Mouse (Mus musculus) megakaryocyte-erythroid progenitor cell, adult 5-6 weeks (primary cell): Measurements from ENCODE around the gene 1700025G04Rik. TPM values are rescaled to one million over a fixed set of nuclear protein-coding genes. Genes with fewer than 3 reads are reported as not detected.
A peak's percentile ranks its signal among the peaks of the same experiment; 100 is the strongest.

Experiments used
- ATAC-seq: replicated peaks from 2 replicates; pipeline ENCODE4 v1.8.0; 2016; ENCODE audit warnings: mild to moderate bottlenecking, inconsistent platforms; ENCODE audit not compliant: severe bottlenecking, poor library complexity, low FRiP score, low TSS enrichment
- total RNA-seq, 2 experiments: library from RNA; stranded (forward) in 1 of 2; stranded (reverse) in 1 of 2; fragments of 200-1000, 215-1000 nt in 1 of 2; fragments of >200 nt in 1 of 2; fragmentation: Nextera tagmentation in 1 of 2; gene quantifications; 2 replicates each; pipeline ENCODE4 v1.2.3; 2014 to 2017

1700025G04Rik gene
- total RNA-seq, 2 experiments from 2014 or later, result 0.04 to 2.0 TPM

DNA sequence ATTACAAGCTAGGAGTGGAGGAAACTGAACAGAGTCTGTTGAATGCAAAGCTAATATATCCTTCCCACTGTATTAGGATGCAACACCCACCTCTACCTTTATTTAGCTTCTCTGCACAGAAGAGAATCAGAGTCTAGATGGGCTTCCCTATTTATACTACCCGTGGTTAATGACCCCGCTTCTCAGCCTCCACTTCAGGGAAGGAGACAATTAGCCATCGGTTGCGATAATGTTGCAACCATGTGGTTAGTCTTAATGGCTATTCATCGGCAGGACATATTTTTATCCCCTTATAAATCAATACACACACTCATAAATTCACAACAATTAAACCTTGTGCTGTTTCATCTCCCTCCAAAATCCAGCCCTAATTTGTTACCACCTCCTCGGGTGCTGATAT, 9.7 kb downstream of the 1700025G04Rik start:
- no peak for ATAC-seq

- no peak for ATAC-seq
Observed at GRCm38 (mm10) chr1:152077171-152077715, 12.7 kb downstream of the 1700025G04Rik start.

GRCm38 (mm10) chr1:152076222-152076845, 13.6 kb downstream of the 1700025G04Rik start:
- ATAC-seq, result no peak

- ATAC-seq, result no peak
Observed at GRCm38 (mm10) chr1:152075725-152076124, 14.2 kb downstream of the 1700025G04Rik start.

DNA sequence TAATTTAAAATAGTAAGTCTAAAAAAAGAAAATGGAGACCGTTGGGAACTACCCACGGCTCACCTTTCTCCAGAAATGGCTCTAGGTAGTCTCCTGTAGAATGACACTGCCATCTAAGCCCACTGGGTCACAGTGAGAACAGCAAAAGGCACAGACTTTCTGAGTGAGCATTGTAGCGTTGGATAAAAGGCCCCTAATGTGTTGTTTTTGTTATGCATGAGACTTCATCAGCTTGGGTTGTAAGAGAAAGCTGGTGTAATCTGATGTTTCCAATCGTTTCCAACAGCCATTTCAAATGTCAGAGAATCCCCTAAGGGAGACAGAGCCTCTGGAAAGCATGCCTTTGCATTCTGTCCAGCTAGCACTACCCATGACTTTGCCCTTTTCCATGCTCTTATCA, 19.5 kb downstream of the 1700025G04Rik start:
- ATAC-seq, result no peak

DNA sequence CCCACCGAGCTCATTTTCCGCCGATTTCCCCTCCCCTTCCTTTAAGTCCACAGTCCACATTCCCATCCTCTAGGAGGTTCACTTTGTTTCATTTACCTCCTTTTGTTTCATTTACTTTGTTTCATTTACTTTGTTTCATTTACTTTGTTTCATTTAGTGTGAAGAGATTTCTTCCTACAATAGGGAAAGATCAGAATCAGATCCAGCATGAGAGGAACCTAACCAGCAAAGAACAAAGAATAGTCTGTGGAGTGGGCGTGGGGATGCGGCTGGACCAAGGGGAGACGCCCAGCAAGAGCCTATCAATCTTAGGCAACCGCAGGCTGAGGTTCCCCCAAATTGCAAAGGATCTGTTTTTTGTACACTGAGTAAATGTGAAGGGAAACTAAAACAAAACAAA, 20.2 kb downstream of the 1700025G04Rik start:
- no peak for ATAC-seq

DNA sequence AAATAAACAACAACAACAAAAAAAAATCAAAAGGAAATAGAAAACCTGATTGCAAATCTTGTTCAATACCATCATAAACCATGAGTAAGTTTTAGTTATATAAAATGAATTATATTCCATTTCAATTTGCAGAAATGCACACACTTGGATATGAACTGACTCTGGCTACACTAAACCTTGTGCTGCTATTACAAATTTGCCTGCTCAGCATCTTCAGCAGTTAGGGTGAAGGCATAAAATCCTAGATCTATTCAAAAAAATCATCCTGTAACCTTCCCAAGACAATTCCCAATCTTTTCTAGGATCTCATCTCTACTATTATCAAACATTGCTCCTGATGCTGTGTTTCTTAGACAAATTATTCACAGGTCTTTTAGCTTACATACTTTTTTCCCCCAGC, 22.0 kb downstream of the 1700025G04Rik start:
- no peak for ATAC-seq

DNA sequence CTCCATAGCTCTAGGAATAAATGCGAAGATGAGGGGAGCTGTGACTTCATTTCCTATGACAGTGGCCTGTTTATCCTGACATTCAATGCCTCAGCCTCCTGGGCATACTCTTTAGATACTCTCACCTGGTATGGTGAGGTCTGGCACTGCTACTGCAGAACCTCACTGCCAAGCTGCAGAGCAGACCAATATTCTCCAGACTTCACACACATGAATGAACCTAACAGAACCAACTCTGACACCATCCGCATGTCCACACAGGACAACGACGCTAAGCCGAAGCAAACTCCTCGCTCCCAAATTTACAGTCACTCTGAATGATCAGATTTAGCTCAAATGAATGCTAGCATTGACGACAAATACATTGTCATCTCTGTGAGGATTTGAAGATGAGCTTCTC, 24.4 kb downstream of the 1700025G04Rik start:
- no peak for ATAC-seq

DNA sequence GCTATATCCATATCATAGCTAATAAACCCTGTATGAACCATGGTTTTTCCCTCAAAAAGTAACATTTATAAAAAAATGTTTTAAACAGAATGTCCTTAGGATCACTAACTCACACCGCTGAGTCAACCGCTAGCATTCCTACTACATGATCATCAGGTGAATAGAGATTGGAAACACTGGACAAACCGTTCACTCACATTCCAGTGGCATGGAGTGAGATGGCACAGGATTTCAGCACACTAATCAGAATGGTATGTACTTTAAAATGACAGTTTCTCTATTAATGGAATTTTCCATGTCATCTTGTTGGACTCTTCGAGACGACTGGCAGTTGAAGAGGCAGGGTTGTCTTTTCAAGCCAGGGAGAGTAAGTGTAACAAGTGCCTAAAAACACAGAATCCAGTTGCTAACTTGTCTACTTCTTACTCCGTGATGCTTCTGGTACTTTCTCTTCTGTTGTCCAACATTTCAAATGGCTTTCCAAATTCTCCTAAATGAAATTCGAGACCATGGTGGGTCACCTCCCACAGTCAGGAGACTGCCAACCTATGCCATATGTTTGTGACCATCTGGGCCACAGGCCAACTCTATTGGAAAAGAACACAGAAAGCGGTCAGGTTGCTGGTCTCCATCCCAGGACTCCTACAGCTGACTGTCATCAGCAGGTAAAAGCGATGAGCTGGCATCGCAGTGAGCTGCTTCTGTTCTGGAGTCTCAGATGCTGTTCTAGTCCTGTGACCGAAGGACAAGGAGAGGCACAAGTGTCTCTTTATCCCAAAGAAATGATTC, 26.4 kb downstream of the 1700025G04Rik start:
- ATAC-seq, result no peak

DNA sequence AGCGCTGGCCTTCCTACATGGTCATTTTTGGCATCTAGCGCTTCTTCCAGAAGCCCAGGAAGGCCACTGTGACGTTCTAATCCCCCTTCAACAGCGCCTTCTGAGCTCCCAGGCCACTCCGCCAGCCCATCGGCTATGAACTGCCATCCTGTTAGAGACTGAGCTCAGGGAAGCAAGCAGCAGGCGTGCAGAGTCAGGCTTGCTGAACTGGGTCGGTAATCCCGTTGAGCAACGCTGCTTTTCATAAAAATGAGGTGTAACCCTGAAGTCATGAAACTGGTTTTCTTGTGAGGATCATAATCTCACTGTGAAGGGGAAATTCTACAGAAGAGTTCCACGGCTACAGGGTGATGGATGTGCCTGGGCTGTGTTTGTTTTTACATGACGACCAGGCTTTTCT, 28.2 kb downstream of the 1700025G04Rik start:
- ATAC-seq, result no peak

DNA sequence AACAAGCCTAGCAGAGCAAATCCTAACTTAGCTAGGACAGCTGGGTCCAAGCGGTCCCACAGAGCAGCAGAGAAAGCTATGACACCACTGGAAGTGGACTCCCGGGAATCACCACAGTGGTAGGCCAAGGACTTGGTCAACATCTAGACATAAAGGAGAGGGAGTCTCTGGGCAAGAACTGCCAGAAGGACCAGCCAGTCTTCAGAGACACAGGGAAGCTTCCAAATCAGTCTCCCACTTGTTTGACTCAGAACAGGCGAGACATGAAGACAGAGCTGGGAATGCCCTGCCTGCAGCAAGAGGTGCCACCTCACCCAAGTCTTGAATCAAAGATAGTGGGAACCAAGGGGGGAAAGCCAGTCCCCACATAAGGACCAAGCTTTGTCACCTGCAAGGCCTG, 29.7 kb downstream of the 1700025G04Rik start:
- ATAC-seq, result no peak

DNA sequence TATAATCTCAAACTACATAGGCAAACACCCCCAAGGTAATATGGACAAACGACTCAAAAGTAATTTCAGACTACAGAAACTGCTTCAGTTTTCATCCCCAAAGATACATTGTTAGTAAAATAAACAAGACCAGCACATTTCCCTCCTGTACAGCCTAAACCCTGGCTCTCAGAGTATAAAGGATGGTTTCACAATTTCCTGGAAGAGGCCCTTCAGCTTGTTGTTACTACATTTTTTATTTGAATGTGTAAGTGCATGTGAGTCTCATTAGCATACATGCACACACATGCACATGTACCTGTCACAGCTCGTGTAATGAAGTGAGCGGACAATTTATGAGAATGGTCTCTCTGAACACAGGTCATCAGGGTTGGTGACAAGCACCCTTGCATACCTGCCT, 31.1 kb downstream of the 1700025G04Rik start:
- no peak for ATAC-seq

DNA sequence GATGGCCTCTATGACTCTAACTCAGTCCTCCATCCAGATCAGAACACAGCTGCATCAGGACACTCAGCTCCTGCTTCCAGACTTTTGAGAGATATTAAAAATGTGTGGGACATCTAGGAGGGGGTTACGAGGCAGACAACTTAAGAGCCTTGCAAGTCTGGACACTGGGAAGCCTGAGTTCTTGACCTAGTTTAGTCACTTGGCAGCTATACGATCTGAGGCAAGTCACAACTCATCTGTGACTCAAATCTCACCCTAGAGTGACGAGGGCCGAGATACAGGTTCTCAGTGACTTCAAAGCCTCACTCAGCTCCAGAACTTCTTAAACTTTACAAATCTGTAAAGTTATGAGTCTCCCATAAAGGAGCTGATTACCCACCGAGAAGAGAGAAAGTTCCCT, 36.8 kb downstream of the 1700025G04Rik start:
- no peak for ATAC-seq

DNA sequence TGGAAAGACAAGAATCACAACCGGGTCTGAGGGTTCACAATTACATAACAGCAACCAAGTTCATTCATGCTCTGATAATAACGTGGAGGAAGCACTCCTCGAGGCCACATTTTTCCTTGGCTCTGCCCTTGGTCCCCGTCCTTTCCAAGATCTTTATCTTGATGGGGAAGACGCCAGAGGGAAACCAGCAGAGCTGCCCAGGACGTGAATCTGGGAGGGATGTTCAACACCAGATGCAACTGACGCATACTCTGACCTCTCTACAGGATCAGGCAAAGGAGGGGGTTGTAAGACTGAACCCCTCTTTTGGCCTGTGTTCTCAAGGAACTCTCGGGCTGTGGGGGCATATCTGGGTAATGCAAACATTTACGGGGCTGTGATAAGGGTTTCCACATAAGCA, 38.1 kb downstream of the 1700025G04Rik start:
- ATAC-seq, result no peak

GRCm38 (mm10) chr1:152050037-152050436, 39.9 kb downstream of the 1700025G04Rik start:
- ATAC-seq, result peak; percentile 72

GRCm38 (mm10) chr1:152048291-152048690, 41.6 kb downstream of the 1700025G04Rik start:
- no peak for ATAC-seq

GRCm38 (mm10) chr1:152047416-152047815, 42.5 kb downstream of the 1700025G04Rik start:
- ATAC-seq, result no peak

GRCm38 (mm10) chr1:152043453-152043852, 46.5 kb downstream of the 1700025G04Rik start:
- ATAC-seq, result no peak

DNA sequence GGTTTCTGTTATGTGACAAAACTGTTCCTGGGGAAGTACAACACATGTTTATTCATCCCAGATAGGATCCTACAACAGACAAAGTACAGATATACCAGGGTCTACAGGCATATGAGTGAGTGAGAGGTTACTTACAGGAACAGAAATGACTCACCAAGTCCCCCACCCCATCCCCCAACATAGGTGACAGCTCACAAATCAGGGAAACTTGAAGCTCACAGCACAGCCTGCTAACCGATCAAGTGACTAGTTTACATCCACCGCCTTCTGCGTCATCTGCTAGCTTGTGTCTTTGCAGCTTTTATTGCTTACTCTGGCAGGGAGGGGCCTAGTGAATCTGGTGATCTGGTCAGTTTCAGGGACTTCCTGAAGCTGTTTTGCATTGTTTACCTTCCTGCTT, 47.5 kb downstream of the 1700025G04Rik start:
- no peak for ATAC-seq

GRCm38 (mm10) chr1:152041005-152041404, 48.9 kb downstream of the 1700025G04Rik start:
- no peak for ATAC-seq

- no peak for ATAC-seq
Observed at GRCm38 (mm10) chr1:152040053-152040452, 49.9 kb downstream of the 1700025G04Rik start.
